Mouse (Mus musculus) midbrain, embryonic 11.5 days (tissue): ENCODE measurements at regions not wholly inside any gene's neighbourhood (a gene's known extent, or its start where the extent isn't known, plus 50 kb on each side); places are given as distances from the start of the nearest gene placed in this dataset.

ENCODE experiments used
- ATAC-seq: fragments of 200-750 bp; cut with Nextera tagmentation; 2 replicates; pipeline ENCODE4 v1.8.0; 2017; ENCODE audit warnings: moderate TSS enrichment, moderate library complexity; ENCODE audit not compliant: low FRiP score
- DNase-seq: peaks from one replicate; pipeline ENCODE4 v3.0.0; 2015; ENCODE audit warnings: low spot score; ENCODE audit errors: missing footprints
- H3K27ac ChIP-seq: fragments of 300-500 bp; sonication (generic); 2 replicates; pipeline ENCODE4 v1.5.1; 2014; ENCODE audit warnings: low read depth, low read length
- H3K27me3 ChIP-seq: fragments of 300-500 bp; sonication (generic); 2 replicates; pipeline ENCODE4 v1.6.1; 2014; ENCODE audit warnings: mild to moderate bottlenecking, low read length, moderate library complexity, mixed read lengths; ENCODE audit not compliant: control insufficient read depth, insufficient read depth
- H3K36me3 ChIP-seq: fragments of 300-500 bp; sonication (generic); 2 replicates; pipeline ENCODE4 v1.6.1; 2014; ENCODE audit warnings: mild to moderate bottlenecking, low read length, moderate library complexity, mixed read lengths; ENCODE audit not compliant: control insufficient read depth, insufficient read depth
- H3K4me1 ChIP-seq: fragments of 300-500 bp; sonication (generic); 2 replicates; pipeline ENCODE4 v1.6.1; 2014; ENCODE audit warnings: low read length; ENCODE audit not compliant: control insufficient read depth, insufficient read depth
- H3K4me2 ChIP-seq: fragments of 300-500 bp; sonication (generic); 2 replicates; pipeline ENCODE4 v1.6.1; 2014; ENCODE audit warnings: mild to moderate bottlenecking, moderate library complexity
- H3K4me3 ChIP-seq: fragments of 300-500 bp; sonication (generic); 2 replicates; pipeline ENCODE4 v1.5.1; 2014; ENCODE audit warnings: low read depth, low read length
- H3K9ac ChIP-seq: fragments of 300-500 bp; sonication (generic); 2 replicates; pipeline ENCODE4 v1.6.1; 2014; ENCODE audit warnings: low read length
- H3K9me3 ChIP-seq: fragments of 300-500 bp; sonication (generic); 2 replicates; pipeline ENCODE4 v1.6.1; 2016; ENCODE audit warnings: low read length; ENCODE audit not compliant: control insufficient read depth
- WGBS: fragments of 180-500 bp; shearing (Covaris S2); extraction: QIAGEN DNeasy Blood & Tissue Kit; methylation state at CpG from one replicate; pipeline ENCODE4 v1.1.7; 2014; 5-methylcytosine and 5-hydroxymethylcytosine counted together

DNA sequence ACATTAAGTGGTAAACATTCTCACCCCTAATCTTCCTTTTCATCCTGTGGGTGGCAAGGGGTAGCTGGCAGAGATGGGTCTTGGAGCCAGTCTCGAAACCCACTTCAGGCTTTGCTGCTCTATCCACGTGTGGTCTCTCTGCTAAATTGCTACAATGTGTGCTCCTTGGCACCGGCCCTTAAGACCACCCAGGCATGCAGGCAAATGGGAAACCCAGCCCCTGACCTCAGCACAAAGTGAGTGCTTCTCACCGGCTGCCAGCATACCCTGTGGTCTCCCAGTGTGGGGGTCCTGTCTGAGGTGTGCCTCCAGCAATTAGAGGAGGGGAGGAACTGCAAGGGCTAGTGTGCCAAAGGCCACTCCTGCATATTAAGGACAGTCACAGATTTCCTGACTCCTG is 238.5 kb upstream of the Gm21798 start:
- no peak for DNase-seq

DNA sequence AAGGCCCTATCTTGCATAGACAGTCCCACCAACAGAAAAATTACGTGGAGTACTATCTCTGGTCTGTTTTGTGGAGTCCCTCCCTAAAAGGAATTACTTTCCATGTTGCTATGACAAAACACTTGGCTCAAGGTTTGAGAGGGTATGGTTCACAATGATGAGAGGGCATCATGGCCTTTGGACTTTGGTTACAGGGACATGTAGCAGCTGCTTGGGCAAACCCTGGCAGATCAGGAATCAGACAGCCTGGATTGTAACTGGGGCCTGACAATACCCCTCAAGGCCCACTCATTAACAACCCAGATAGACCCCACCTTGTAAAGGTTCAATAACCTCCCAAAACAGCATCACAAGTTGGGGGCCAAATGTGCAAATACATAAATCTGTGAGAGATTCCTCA is 237.0 kb upstream of the Gm21798 start:
- no peak for DNase-seq
- H3K4me2 ChIP-seq: no peak overlapping the region
- no peak overlapping the region for H3K27ac ChIP-seq
- H3K4me3 ChIP-seq: no peak overlapping the region
- H3K4me1 ChIP-seq: no peaks in the 10 kb centered on the region
- H3K36me3 ChIP-seq: no peaks in the 10 kb centered on the region
- no peak for ATAC-seq
- no peaks in the 10 kb centered on the region for H3K27me3 ChIP-seq
- no peaks in the 10 kb centered on the region for H3K9me3 ChIP-seq
- WGBS: 83% methylated on average over 1 of the region's 1 CpGs
- H3K9ac ChIP-seq: no peak overlapping the region

More for the DNA sequence above, 238.5 kb upstream of the Gm21798 start:
- no peak overlapping the region for H3K27ac ChIP-seq
- no peaks in the 10 kb centered on the region for H3K9me3 ChIP-seq
- no peak overlapping the region for H3K4me2 ChIP-seq
- H3K36me3 ChIP-seq: no peaks in the 10 kb centered on the region
- H3K9ac ChIP-seq: no peak overlapping the region
- H3K4me3 ChIP-seq: no peak overlapping the region
- ATAC-seq: no peak
- no peaks in the 10 kb centered on the region for H3K27me3 ChIP-seq
- WGBS: 50% methylated on average over 4 of the region's 4 CpGs
- H3K4me1 ChIP-seq: no peaks in the 10 kb centered on the region

DNA sequence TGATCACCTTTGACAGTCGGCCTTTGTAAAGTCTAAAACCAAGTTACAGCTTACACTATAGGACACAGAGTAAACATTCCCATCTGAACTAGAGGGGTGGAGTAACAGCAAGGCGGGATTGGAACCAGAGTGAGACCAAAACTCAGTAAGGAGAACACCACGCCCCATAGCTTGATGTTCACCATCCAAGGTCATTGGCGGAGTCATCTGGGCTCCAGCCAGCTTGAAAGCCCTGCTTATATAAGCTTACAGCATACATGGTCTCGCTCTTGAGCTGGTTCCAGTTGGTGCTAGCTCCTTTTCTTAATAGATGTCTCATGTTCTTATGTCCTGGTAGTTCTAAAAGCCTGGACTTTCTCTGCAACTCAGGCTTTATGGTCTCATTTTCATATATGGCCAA is 236.4 kb upstream of the Gm21798 start:
- Histone ChIP-seq H3K4me1 (no peaks in the 10 kb centered on the region), H3K27me3 (no peaks in the 10 kb centered on the region), H3K36me3 (no peaks in the 10 kb centered on the region), H3K4me2 (no peak overlapping the region), H3K9me3 (no peaks in the 10 kb centered on the region), H3K27ac (no peak overlapping the region), H3K4me3 (no peak overlapping the region), H3K9ac (no peak overlapping the region)
- ATAC-seq: no peak
- no peak for DNase-seq
- WGBS: 87% methylated on average over 5 of the region's 5 CpGs

DNA sequence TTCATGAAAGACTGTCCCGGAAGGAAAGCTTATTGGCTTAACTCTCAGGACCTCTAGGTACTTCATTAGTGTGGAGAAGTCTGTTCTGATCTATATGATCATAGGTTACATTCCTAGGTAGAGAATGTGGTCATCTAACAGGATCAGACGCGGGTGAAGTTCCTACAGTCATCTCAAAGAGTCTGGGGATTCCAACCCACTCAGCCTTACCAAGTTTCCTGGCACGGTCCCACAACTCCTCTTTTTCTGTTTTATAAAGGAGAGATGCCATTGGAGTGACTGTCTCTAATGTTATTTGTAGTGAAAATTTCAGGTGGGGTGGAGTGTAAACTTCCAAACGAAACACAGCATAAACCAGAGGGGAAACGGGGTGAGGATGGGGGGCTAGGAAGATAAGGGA is 233.4 kb upstream of the Gm21798 start:
- H3K4me3 ChIP-seq: no peak overlapping the region
- H3K27me3 ChIP-seq: no peaks in the 10 kb centered on the region
- 90% methylated on average over 6 of the region's 6 CpGs for WGBS
- H3K27ac ChIP-seq: no peak overlapping the region
- no peak for ATAC-seq
- H3K9me3 ChIP-seq: no peaks in the 10 kb centered on the region
- no peak for DNase-seq
- no peaks in the 10 kb centered on the region for H3K36me3 ChIP-seq
- no peak overlapping the region for H3K4me2 ChIP-seq
- H3K4me1 ChIP-seq: no peaks in the 10 kb centered on the region
- H3K9ac ChIP-seq: no peak overlapping the region

DNA sequence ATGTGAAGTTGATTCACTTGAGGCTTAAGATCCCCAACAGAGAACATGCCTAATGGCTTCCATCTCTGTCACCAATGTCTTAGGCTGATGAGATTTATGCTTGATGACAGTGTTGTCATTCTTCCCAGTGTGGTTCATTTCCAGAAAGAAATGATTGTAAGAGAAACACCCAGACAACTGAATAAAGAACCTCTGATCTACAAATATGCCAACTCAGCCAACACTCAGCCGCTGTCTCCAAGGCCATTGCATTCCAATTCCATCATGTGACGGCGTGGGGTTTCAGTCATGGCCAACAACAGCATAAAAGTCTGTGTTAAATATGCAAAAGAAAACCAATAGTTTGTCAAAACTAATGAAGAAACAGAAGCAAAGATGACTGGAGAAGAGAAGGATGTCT is 230.7 kb upstream of the Gm21798 start:
- Histone ChIP-seq H3K36me3 (no peaks in the 10 kb centered on the region), H3K4me1 (peaks cover 3% of the 10 kb centered on the region; the same call in 1 of the 2 replicates), H3K27me3 (no peaks in the 10 kb centered on the region), H3K27ac (no peak overlapping the region), H3K4me2 (no peak overlapping the region), H3K4me3 (no peak overlapping the region), H3K9ac (no peak overlapping the region), H3K9me3 (no peaks in the 10 kb centered on the region)
- ATAC-seq (no peak), DNase-seq (no peak)
- 85% methylated on average over 3 of the region's 3 CpGs for WGBS

DNA sequence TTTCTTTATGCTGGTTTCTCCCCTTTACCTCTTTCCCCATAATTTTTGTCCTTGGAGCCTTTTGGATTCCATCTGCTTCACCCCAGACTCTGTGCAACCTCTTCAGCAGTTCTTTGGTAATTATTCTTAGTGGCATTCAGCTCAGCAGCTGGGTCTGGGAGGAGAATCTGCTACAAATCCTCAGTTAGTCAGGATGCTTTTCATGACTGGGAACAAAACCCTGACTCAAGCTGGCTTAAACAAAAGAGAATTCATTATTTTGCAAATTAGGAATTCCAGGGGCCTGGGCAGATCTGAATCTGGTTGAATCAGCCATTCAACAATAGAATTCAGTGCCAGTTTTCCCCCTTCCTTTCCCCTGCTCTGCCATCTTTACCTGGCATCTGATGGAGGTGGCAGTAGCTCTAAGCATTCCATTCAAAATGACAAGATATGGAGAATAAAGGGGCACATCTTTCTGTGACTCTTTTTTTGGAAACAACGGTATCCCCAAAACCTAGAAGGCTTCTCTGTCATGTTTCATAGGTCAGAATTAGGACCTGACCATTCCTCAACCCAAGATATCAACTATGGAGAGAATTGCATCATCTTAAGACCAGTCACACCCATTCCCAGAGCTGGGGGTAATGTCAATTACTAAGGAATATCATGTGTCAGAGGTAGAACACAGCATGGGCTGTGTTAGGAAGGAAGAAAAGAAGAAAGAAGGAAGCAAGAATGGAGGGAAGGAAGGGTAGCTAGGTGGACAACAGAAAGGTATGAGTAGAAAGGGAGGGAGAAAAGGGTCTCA is 227.2 kb upstream of the Gm21798 start:
- Histone ChIP-seq H3K27me3 (no peaks in the 10 kb centered on the region), H3K4me1 (peaks cover 3% of the 10 kb centered on the region; the same call in 1 of the 2 replicates), H3K4me2 (no peak overlapping the region), H3K9ac (no peak overlapping the region), H3K4me3 (no peak overlapping the region), H3K9me3 (no peaks in the 10 kb centered on the region), H3K36me3 (no peaks in the 10 kb centered on the region), H3K27ac (0 out of 2 replicates have a peak overlapping the region, but pooled peaks have one; percentile 46)
- DNase-seq: no peak
- WGBS: 54% methylated on average over 1 of the region's 1 CpGs
- peak; percentile 70 for ATAC-seq

DNA sequence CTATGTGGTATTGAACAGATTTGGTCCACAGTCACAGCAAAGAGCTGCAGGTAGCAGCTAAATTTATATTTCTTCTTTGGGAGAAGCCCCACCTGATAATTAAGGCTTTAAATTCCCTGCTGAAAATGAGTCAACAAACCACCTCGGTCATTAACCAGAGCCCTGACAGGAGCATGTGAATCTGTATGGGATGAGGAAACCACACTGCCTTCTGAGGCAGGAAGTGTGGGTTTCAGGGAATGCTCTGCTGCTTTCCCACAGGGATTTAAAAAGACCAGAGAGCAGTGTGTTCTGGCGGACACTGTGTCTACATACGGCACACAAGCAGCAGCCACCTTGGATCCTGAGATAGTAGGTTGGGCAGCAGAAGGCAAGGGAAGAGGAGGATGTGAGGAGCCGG is 204.0 kb upstream of the Gm21798 start:
- H3K9me3 ChIP-seq: no peaks in the 10 kb centered on the region
- no peak overlapping the region for H3K9ac ChIP-seq
- no peak for ATAC-seq
- no peaks in the 10 kb centered on the region for H3K4me1 ChIP-seq
- H3K4me3 ChIP-seq: no peak overlapping the region
- no peaks in the 10 kb centered on the region for H3K36me3 ChIP-seq
- no peak for DNase-seq
- WGBS: 77% methylated on average over 4 of the region's 4 CpGs
- H3K4me2 ChIP-seq: no peak overlapping the region
- no peaks in the 10 kb centered on the region for H3K27me3 ChIP-seq
- no peak overlapping the region for H3K27ac ChIP-seq

DNA sequence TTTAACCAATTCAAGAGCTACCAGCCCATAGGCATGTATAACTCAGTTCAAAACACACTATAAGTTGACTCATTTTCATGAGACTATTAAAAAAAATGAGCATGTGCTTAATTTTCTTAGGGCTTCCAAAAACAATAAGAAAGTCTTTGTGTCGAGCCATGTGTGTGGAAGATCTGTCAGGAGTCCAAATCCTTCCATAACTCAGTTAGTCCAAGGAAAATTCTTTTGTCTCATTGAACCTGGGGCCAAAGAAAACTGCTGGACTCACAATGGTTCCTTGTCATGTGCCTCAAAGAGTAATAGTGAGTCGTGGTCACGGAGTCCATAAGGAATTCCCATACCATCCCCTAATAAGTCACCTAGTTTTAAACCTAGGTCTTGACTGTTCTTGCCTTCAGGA is 199.0 kb upstream of the Gm21798 start:
- H3K4me2 ChIP-seq: no peak overlapping the region
- no peak overlapping the region for H3K27ac ChIP-seq
- WGBS: 85% methylated on average over 3 of the region's 3 CpGs
- H3K4me3 ChIP-seq: no peak overlapping the region
- H3K9ac ChIP-seq: no peak overlapping the region
- no peak for ATAC-seq
- no peaks in the 10 kb centered on the region for H3K4me1 ChIP-seq
- H3K27me3 ChIP-seq: no peaks in the 10 kb centered on the region
- DNase-seq: no peak
- no peaks in the 10 kb centered on the region for H3K9me3 ChIP-seq
- H3K36me3 ChIP-seq: no peaks in the 10 kb centered on the region

DNA sequence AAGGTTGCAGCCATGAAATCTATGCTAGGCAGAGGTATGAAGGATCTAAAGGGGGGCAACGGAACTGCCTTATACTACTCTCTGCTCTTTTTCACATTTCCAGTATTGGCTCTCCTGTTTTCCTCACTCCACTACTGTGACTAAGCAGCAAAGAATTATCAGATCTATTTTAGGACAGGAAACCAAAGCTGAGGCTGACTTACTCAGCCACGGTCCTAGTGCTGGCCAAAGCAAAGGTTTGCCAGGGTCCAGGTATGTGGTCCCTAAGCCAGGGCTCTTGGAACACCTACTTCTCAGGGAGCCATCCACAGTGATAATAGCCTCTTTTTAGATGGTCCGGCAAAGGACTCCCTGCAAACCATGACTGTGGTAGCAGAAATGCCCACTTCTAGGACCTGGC is 195.6 kb upstream of the Gm21798 start:
- Histone ChIP-seq H3K4me1 (no peaks in the 10 kb centered on the region), H3K4me3 (no peak overlapping the region), H3K9ac (no peak overlapping the region), H3K27me3 (no peaks in the 10 kb centered on the region), H3K36me3 (no peaks in the 10 kb centered on the region), H3K9me3 (no peaks in the 10 kb centered on the region), H3K4me2 (no peak overlapping the region), H3K27ac (no peak overlapping the region)
- ATAC-seq: no peak
- DNase-seq: no peak
- 93% methylated on average over 3 of the region's 3 CpGs for WGBS
